Mouse (Mus musculus) ES-Bruce4 (cell line): ENCODE results near the gene Kcnma1. TPM values are rescaled to one million over a fixed set of nuclear protein-coding genes. Genes with fewer than 3 reads are reported as not detected.

Source experiments
- H3K27ac ChIP-seq: 2 replicates; pipeline ENCODE4 v1.5.1; 2012; ENCODE audit warnings: low read length, inconsistent platforms; ENCODE audit not compliant: insufficient read depth
- H3K27me3 ChIP-seq: 2 replicates; pipeline ENCODE4 v1.6.1; 2012; ENCODE audit warnings: mild to moderate bottlenecking, low read length, inconsistent platforms; ENCODE audit not compliant: control insufficient read depth, poor library complexity, insufficient read depth, severe bottlenecking
- H3K36me3 ChIP-seq: 2 replicates; pipeline ENCODE4 v1.6.1; 2012; ENCODE audit warnings: inconsistent platforms, mild to moderate bottlenecking, low read length, moderate library complexity; ENCODE audit not compliant: control insufficient read depth, poor library complexity, insufficient read depth, severe bottlenecking
- H3K4me1 ChIP-seq: one replicate; pipeline ENCODE4 v1.8.1; 2011; ENCODE audit warnings: low read length; ENCODE audit not compliant: control insufficient read depth, insufficient read depth
- H3K4me3 ChIP-seq: 2 replicates; pipeline ENCODE4 v1.5.1; 2011; ENCODE audit warnings: low read depth, mild to moderate bottlenecking, low read length
- H3K9ac ChIP-seq: 2 replicates; pipeline ENCODE4 v1.6.1; 2012; ENCODE audit warnings: low read depth, mild to moderate bottlenecking, inconsistent platforms; ENCODE audit not compliant: poor library complexity, severe bottlenecking
- H3K9me3 ChIP-seq: replicated peaks from 2 replicates; pipeline ENCODE4 v1.6.1; 2012; ENCODE audit warnings: mild to moderate bottlenecking, low read length, inconsistent platforms; ENCODE audit not compliant: control insufficient read depth, poor library complexity, insufficient read depth, severe bottlenecking
- CTCF ChIP-seq: IDR thresholded peaks from one replicate; pipeline ENCODE4 v1.8.1; 2011; ENCODE audit warnings: low read depth, low read length
- EP300 ChIP-seq: IDR thresholded peaks from 2 replicates; pipeline ENCODE4 v1.6.1; 2011; ENCODE audit warnings: low read depth, low read length; ENCODE audit not compliant: insufficient read depth
- POLR2A ChIP-seq: IDR thresholded peaks from one replicate; pipeline ENCODE4 v1.8.1; 2011; ENCODE audit warnings: low read length; ENCODE audit not compliant: insufficient read depth
- polyA plus RNA-seq: library from polyadenylated mRNA; stranded (reverse); fragments of >200 nt; gene quantifications from 2 replicates; pipeline ENCODE4 v1.2.4, GENCODE M21; 2011; ENCODE audit warnings: low read depth; ENCODE audit not compliant: missing spikeins, insufficient read depth, insufficient read length

The Kcnma1 gene
- polyA plus RNA-seq, 1 experiment: 1.8 TPM

GRCm38 (mm10) chr14:23651682-23652081, 362.6 kb downstream of the Kcnma1 start:
- Histone ChIP-seq H3K36me3 (no peaks in the 10 kb centered on the region), H3K9ac (no peak overlapping the region), H3K9me3 (no peaks in the 10 kb centered on the region), H3K27me3 (no peaks in the 10 kb centered on the region), H3K4me3 (no peak overlapping the region), H3K4me1 (no peaks in the 10 kb centered on the region), H3K27ac (no peak overlapping the region)
- TF ChIP-seq POLR2A (no peak), CTCF (no peak), EP300 (no peak)

GRCm38 (mm10) chr14:23650126-23650525, 364.2 kb downstream of the Kcnma1 start:
- Histone ChIP-seq H3K27ac (no peak overlapping the region), H3K9me3 (peaks cover 15% of the 10 kb centered on the region), H3K27me3 (no peaks in the 10 kb centered on the region), H3K9ac (no peak overlapping the region), H3K4me3 (no peak overlapping the region), H3K4me1 (no peaks in the 10 kb centered on the region), H3K36me3 (no peaks in the 10 kb centered on the region)
- no peak for TF ChIP-seq CTCF
- TF ChIP-seq POLR2A: no peak
- no peak for TF ChIP-seq EP300

GRCm38 (mm10) chr14:23645361-23646063, 368.8 kb downstream of the Kcnma1 start:
- peaks cover 16% of the 10 kb centered on the region for H3K9me3 ChIP-seq
- no peaks in the 10 kb centered on the region for H3K27me3 ChIP-seq
- H3K4me1 ChIP-seq: no peaks in the 10 kb centered on the region
- H3K36me3 ChIP-seq: no peaks in the 10 kb centered on the region
- no peak overlapping the region for H3K27ac ChIP-seq
- no peak overlapping the region for H3K4me3 ChIP-seq
- TF ChIP-seq CTCF (no peak), EP300 (no peak), POLR2A (no peak)
- no peak overlapping the region for H3K9ac ChIP-seq

DNA sequence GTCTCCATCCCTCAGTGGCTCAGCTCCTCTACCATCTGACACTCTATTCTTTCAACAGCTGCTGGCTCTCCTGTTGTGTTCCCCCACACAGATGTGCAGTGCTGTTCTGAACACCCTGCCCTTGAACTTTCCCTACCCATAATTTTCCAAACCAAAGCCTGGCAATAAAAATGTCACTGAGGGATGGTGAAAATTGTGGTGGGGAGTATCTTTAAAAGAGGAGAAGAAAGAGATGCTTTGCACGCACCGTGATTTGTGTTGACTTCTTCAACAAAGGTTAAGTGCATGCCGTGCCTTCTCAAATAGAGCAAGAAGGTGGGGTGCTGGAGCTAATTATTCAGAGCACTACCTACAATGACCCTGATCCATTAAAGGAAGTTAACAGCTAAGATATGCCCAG, 371.1 kb downstream of the Kcnma1 start:
- Histone ChIP-seq H3K36me3 (no peaks in the 10 kb centered on the region), H3K9ac (no peak overlapping the region), H3K4me3 (no peak overlapping the region), H3K27ac (no peak overlapping the region), H3K27me3 (no peaks in the 10 kb centered on the region), H3K9me3 (peaks cover 16% of the 10 kb centered on the region), H3K4me1 (no peaks in the 10 kb centered on the region)
- TF ChIP-seq POLR2A (no peak), CTCF (no peak), EP300 (no peak)

GRCm38 (mm10) chr14:23640665-23641064, 373.6 kb downstream of the Kcnma1 start:
- Histone ChIP-seq H3K27ac (no peak overlapping the region), H3K9me3 (peaks cover 7% of the 10 kb centered on the region), H3K4me3 (no peak overlapping the region), H3K4me1 (no peaks in the 10 kb centered on the region), H3K36me3 (no peaks in the 10 kb centered on the region), H3K27me3 (no peaks in the 10 kb centered on the region), H3K9ac (no peak overlapping the region)
- no peak for TF ChIP-seq POLR2A
- TF ChIP-seq EP300: no peak
- TF ChIP-seq CTCF: no peak

GRCm38 (mm10) chr14:23638078-23638695, 376.1 kb downstream of the Kcnma1 start:
- Histone ChIP-seq H3K36me3 (no peaks in the 10 kb centered on the region), H3K9ac (no peak overlapping the region), H3K27ac (no peak overlapping the region), H3K4me3 (no peak overlapping the region), H3K27me3 (no peaks in the 10 kb centered on the region), H3K9me3 (no peaks in the 10 kb centered on the region), H3K4me1 (no peaks in the 10 kb centered on the region)
- TF ChIP-seq CTCF: no peak
- TF ChIP-seq POLR2A: no peak
- TF ChIP-seq EP300: no peak
